Mouse (Mus musculus) cerebellum, adult 11 months (tissue): ENCODE data around the gene Tas1r2.

Experiments
- DNase-seq: peaks from one replicate; pipeline ENCODE4 v3.0.0; 2022

The Tas1r2 gene

DNA sequence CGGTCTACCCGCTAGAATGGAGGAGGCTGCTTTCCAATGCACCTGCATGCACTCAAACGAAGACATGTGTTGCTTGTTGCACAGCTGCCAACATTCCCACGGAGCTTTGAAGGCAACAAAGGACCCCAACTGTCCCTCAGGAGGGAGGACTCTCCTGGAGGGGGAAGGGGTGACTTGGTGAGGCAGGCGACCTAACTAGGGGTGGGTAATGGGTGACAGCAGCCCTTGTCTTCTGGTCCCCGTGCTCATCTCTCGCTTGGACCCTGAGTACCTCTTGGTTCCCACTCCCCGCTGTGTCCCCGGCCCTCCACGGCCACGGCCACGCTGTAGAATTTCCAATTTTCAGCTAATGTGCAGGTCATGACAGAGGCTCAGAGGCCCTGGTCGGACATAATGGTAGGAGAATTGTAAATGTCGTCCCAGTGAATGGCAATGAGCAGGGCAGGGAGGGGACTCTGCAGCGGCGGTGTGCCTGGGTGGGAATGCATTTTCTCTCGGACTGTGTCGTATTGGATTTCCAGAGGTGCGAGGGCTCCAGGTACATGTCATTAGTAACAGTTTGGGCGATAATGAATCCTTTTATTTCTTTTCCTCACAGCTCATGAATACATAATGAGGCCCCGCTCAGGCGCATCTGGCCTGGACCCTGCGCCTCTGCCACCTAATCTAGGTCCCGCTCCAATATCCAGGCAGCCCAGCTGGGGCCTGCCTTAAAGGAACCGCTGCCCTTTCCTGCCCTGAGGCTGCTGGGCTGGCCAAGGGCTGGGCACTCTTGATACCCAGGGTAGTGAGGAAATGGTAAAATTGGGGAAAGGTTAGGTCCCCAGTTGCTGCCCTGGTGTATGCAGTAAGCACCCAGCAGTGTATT lies 57.4 kb downstream of the Tas1r2 start:
- no peak for DNase-seq

- no peak for DNase-seq
These were observed 62.0 kb downstream of the Tas1r2 start for GRCm38 (mm10) chr4:139715241-139715932.

DNA sequence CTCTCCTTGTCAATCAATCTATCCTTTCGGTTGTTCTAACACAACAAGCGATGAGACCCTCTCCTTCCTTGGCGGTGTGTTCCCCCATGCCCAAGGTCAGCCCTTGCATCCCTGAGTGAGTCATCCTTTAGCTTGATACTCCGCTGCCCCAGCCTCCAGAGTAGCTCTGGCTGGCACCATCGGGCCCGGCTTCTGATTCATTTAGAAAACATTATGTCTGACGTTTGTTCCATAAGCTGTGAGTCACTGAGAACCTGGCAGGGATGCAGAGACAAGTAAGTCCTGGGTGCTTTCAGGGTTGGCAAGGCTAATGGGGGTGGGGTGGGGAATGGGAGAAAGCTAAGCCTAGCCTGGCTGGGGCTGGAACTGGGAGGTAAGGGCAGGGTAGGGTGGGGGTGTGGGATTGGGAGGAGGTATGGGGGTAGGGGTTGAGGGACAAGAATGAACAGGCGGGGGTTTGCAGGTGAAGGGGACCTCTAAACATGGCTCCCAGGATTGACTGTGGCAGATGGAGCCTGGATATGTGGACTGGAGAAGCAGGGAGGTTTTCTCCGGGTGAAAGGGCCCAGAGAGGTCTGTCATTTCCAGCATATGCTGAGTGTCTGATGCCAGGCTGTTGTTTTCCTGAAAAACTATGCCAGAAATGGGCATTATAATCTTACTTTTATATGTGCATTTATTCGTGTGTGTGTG lies 63.3 kb downstream of the Tas1r2 start:
- DNase-seq, result no peak

- no peak for DNase-seq
These were observed 65.6 kb downstream of the Tas1r2 start for GRCm38 (mm10) chr4:139718978-139719377.
